Mouse (Mus musculus) heart, adult 2 months (tissue): Measurements from ENCODE around the gene Cox20. TPM values are rescaled to one million over a fixed set of nuclear protein-coding genes. Genes with fewer than 3 reads are reported as not detected.

ENCODE experiments used
- DNase-seq, 2 experiments: peaks; one replicate each; pipeline ENCODE4 v3.0.0; 2021
- H3K27ac ChIP-seq: fragments of 200-600 bp; 2 replicates; pipeline ENCODE4 v1.8.1; 2022
- H3K27me3 ChIP-seq: fragments of 200-500 bp; 2 replicates; pipeline ENCODE4 v1.6.1; 2012; ENCODE audit warnings: mild to moderate bottlenecking, low read length, inconsistent platforms, mixed read lengths; ENCODE audit not compliant: control insufficient read depth, insufficient read depth
- H3K36me3 ChIP-seq: fragments of 200-500 bp; 2 replicates; pipeline ENCODE4 v1.6.1; 2012; ENCODE audit warnings: low read length, inconsistent platforms; ENCODE audit not compliant: control insufficient read depth, insufficient read depth
- H3K4me1 ChIP-seq: fragments of 200-500 bp; 2 replicates; pipeline ENCODE4 v1.6.1; 2011; ENCODE audit warnings: low read length; ENCODE audit not compliant: control insufficient read depth, insufficient read depth
- H3K4me3 ChIP-seq: fragments of 200-600 bp; 2 replicates; pipeline ENCODE4 v1.8.1; 2022
- H3K79me2 ChIP-seq: fragments of 200-500 bp; replicated peaks from 2 replicates; pipeline ENCODE4 v1.6.1; 2012; ENCODE audit warnings: mild to moderate bottlenecking, inconsistent platforms, low read length, moderate library complexity, mixed read lengths; ENCODE audit not compliant: control insufficient read depth, insufficient read depth
- H3K9ac ChIP-seq: fragments of 200-500 bp; 2 replicates; pipeline ENCODE4 v1.6.1; 2012; ENCODE audit warnings: low read depth, mild to moderate bottlenecking, control low read depth, inconsistent platforms, low read length, mixed read lengths
- CTCF ChIP-seq: fragments of 200-600 bp; IDR thresholded peaks from 2 replicates; pipeline ENCODE4 v1.8.1; 2022; ENCODE audit warnings: antibody characterized with exemption, mild to moderate bottlenecking, moderate library complexity
- EP300 ChIP-seq: fragments of 200-500 bp; IDR thresholded peaks from 2 replicates; pipeline ENCODE4 v1.6.1; 2011; ENCODE audit warnings: low read depth, low read length, control low read depth; ENCODE audit not compliant: insufficient read depth
- POLR2A ChIP-seq: fragments of 200-500 bp; IDR thresholded peaks from 2 replicates; pipeline ENCODE4 v1.6.1; 2011; ENCODE audit warnings: mild to moderate bottlenecking, low read depth, low read length, control low read depth; ENCODE audit not compliant: insufficient read depth
- WGBS: fragments of 180-500 bp; shearing (Covaris S2); methylation state at CpG from one replicate; pipeline ENCODE4 v1.1.7; 2018; 5-methylcytosine and 5-hydroxymethylcytosine counted together
- intact Hi-C: fragments of 180-260 bp; cut with DNase I; formaldehyde crosslinking; loops from one replicate; pipeline ENCODE4 v1.15.1; 2025
- polyA plus RNA-seq: library from polyadenylated mRNA; depleted of rRNA; stranded (reverse); fragments of >200 nt; gene quantifications from 2 replicates; pipeline ENCODE4 v1.2.3, GENCODE M21; 2012
- total RNA-seq, 2 experiments: library from RNA; stranded (reverse); gene quantifications; 2 replicates each; pipeline ENCODE4 v1.2.3; 2021

The Cox20 gene
- total and polyA plus RNA-seq, 3 experiments, result 54.7 to 105 (median 102) TPM

DNA sequence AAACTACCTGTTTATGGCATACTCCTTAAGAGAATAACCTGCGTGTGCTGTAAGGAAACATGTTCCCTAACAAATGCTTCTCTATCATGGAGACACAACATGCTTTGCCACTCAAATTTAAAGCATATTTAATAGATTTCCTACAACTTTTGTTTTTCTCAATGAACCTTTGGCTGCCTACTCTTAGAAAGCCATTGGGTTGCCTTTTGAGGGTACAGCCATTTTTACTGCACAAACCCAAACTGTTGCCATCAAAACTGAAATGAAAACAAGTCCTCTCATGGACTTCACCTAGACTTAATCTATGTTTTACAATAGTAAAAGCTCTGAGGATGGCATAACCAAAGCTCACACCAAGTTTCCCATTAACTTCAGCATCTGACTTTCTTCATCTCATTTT, 5.6 kb downstream of the Cox20 start:
- Histone ChIP-seq H3K4me3 (no peak overlapping the region), H3K27me3 (no peaks in the 10 kb centered on the region), H3K9ac (no peak overlapping the region), H3K4me1 (peaks cover 7% of the 10 kb centered on the region), H3K79me2 (no peaks in the 10 kb centered on the region), H3K36me3 (peaks cover 78% of the 10 kb centered on the region), H3K27ac (no peak overlapping the region)
- intact Hi-C loops, result no loop called here
- 89% methylated on average over 1 of the region's 1 CpGs for WGBS
- TF ChIP-seq POLR2A, result no peak
- no peak for TF ChIP-seq EP300
- TF ChIP-seq CTCF, result no peak
- DNase-seq, result no peak

DNA sequence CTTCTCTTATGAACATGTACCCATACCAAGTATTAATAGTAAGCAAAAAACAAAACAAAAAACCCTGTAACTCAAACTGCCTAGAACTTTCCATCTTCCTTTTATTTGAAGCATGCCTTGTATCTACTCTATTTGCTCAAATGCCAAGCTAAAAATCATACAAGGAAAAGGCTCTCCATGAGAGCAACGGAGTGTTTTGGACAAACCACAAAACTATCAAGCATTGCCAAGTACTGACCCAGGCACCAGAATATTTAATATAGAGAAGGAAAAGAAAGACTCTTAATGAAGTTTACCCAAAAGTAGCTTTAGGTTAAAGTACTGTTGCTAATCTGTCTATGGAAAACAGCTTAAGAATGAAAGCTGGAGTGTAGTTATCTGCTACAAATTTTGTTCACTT, 7.4 kb downstream of the Cox20 start:
- Histone ChIP-seq H3K4me3 (no peak overlapping the region), H3K9ac (no peak overlapping the region), H3K4me1 (peaks cover 1% of the 10 kb centered on the region; the same call in 1 of the 2 replicates), H3K27ac (no peak overlapping the region), H3K79me2 (no peaks in the 10 kb centered on the region; the same call in 1 of the 2 replicates), H3K27me3 (no peaks in the 10 kb centered on the region), H3K36me3 (peaks cover 78% of the 10 kb centered on the region)
- intact Hi-C loops, result no loop called here
- DNase-seq, result no peak
- 42% methylated on average over 1 of the region's 1 CpGs for WGBS
- TF ChIP-seq POLR2A (no peak), CTCF (no peak)

- no peak overlapping the region for H3K4me3 ChIP-seq
- no peaks in the 10 kb centered on the region; the same call in 1 of the 2 replicates for H3K79me2 ChIP-seq
- H3K9ac ChIP-seq, result no peak overlapping the region
- 87% methylated on average over 1 of the region's 1 CpGs for WGBS
- no peaks in the 10 kb centered on the region for H3K27me3 ChIP-seq
- TF ChIP-seq EP300, result no peak
- no peak for TF ChIP-seq POLR2A
- TF ChIP-seq CTCF, result no peak
- peaks cover 76% of the 10 kb centered on the region for H3K36me3 ChIP-seq
- intact Hi-C loops, result no loop called here
- no peak for DNase-seq
- peaks cover 1% of the 10 kb centered on the region; the same call in 1 of the 2 replicates for H3K4me1 ChIP-seq
- H3K27ac ChIP-seq, result no peak overlapping the region
Observed at GRCm38 (mm10) chr1:178326950-178327349, 8.0 kb downstream of the Cox20 start.

- intact Hi-C loops, result no loop called here
- Histone ChIP-seq H3K27me3 (no peaks in the 10 kb centered on the region), H3K79me2 (no peaks in the 10 kb centered on the region; the same call in none of the 2 replicates), H3K9ac (no peak overlapping the region), H3K36me3 (peaks cover 79% of the 10 kb centered on the region), H3K4me1 (peaks cover 5% of the 10 kb centered on the region), H3K27ac (no peak overlapping the region; the same call in 1 of the 2 replicates), H3K4me3 (no peak overlapping the region)
- no peak for DNase-seq
- TF ChIP-seq CTCF (no peak), POLR2A (no peak), EP300 (no peak)
- 40% methylated on average over 5 of the region's 5 CpGs for WGBS
Observed at GRCm38 (mm10) chr1:178329017-178329416, 10.1 kb downstream of the Cox20 start.

DNA sequence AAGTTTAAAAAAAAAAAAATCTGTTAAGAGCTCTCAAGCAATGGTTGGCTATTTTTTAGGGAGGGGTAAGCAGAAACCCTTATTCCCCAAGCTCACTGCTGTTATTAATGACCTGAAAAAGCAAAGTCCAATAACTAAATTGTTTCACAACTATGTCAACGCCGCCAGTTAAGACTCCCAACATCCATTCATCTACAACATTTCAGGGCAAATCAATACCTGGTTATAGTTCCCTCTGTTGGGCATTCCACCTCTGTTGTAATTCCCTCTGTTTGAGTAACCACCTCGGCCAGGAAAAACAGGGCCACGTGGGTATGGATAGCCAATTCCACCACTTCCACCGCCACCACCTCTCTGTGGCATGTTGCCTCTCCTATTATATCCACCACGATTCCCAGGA, 11.0 kb downstream of the Cox20 start:
- Histone ChIP-seq H3K27ac (no peak overlapping the region), H3K79me2 (no peaks in the 10 kb centered on the region; the same call in none of the 2 replicates), H3K4me3 (no peak overlapping the region), H3K27me3 (no peaks in the 10 kb centered on the region), H3K9ac (no peak overlapping the region), H3K4me1 (peaks cover 9% of the 10 kb centered on the region), H3K36me3 (peaks cover 81% of the 10 kb centered on the region)
- no peak for TF ChIP-seq CTCF
- TF ChIP-seq EP300, result no peak
- TF ChIP-seq POLR2A, result no peak
- intact Hi-C loops, result no loop called here
- WGBS, result 45% methylated on average over 6 of the region's 6 CpGs
- no peak for DNase-seq

DNA sequence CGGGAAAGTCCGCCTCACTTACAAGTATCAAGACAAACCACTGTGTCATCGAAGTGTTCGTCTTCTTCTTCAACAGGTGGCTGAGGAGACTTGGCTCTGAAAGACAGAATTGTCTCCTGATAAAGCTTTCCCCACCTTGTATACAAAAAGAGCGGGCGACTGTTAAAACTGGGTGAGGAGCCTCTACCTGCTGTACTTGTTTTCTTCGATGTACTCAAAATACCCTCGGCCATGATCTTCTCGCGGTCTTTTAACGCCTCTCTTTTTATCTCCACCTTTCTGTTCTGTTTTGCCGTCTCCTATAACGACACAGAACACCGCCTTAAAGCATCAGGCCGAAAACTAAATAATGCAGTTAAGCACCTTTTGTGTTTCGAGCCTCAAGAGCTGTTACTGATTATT, 16.9 kb downstream of the Cox20 start:
- WGBS, result under 1% methylated on average over 16 of the region's 16 CpGs
- no peak for DNase-seq

More for the DNA sequence above, 16.9 kb downstream of the Cox20 start:
- Histone ChIP-seq H3K27ac (peak overlapping the region; percentile 99), H3K4me3 (peak overlapping the region; percentile 99), H3K27me3 (no peaks in the 10 kb centered on the region), H3K9ac (peak overlapping the region; percentile 100), H3K36me3 (peaks cover 47% of the 10 kb centered on the region), H3K4me1 (peaks cover 11% of the 10 kb centered on the region), H3K79me2 (peaks cover 8% of the 10 kb centered on the region)
- TF ChIP-seq EP300 (no peak), POLR2A (no peak), CTCF (no peak)
- intact Hi-C loops, result loop anchor here (1.0 to 2.0 kb wide), 2 partner anchors 17 to 33 kb away; partner anchors contain the start of gene Cox20
